Mouse (Mus musculus): ENCODE data around the gene Vamp5. TPM values are rescaled to one million over a fixed set of nuclear protein-coding genes. Genes with fewer than 3 reads are reported as not detected.
A peak's percentile ranks its signal among the peaks of the same experiment; 100 is the strongest.

Gene Vamp5
- polyA plus RNA-seq, 1 experiment from 2014 or later, result 40.5 TPM

- DNase-seq (ENCODE audit: low spot score), result no peak
- WGBS, result 18% methylated on average over 3 of the region's 3 CpGs
- no peak overlapping the region for H3K4me3 ChIP-seq
Measured at GRCm38 (mm10) chr6:72409567-72409966, 29.3 kb upstream of the Vamp5 start.

GRCm38 (mm10) chr6:72407119-72407518, 26.9 kb upstream of the Vamp5 start:
- H3K27me3 ChIP-seq (ENCODE audit: insufficient read depth, poor library complexity, severe bottlenecking), result no peaks in the 10 kb centered on the region
- H3K27ac ChIP-seq, result no peak overlapping the region
- H3K4me3 ChIP-seq, result no peak overlapping the region
- no peaks in the 10 kb centered on the region for H3K36me3 ChIP-seq
- H3K4me1 ChIP-seq, result no peaks in the 10 kb centered on the region
- no peaks in the 10 kb centered on the region for H3K9me3 ChIP-seq
- 5% methylated on average over 5 of the region's 5 CpGs for WGBS
- peak; percentile 94 for DNase-seq (ENCODE audit: low spot score)

More at GRCm38 (mm10) chr6:72409567-72409966, 29.3 kb upstream of the Vamp5 start:
- H3K36me3 ChIP-seq, result no peaks in the 10 kb centered on the region
- H3K27me3 ChIP-seq (ENCODE audit: insufficient read depth, poor library complexity, severe bottlenecking), result no peaks in the 10 kb centered on the region
- H3K27ac ChIP-seq, result no peak overlapping the region
- H3K9me3 ChIP-seq, result no peaks in the 10 kb centered on the region
- no peaks in the 10 kb centered on the region for H3K4me1 ChIP-seq

GRCm38 (mm10) chr6:72405356-72405755, 25.1 kb upstream of the Vamp5 start:
- Histone ChIP-seq H3K36me3 (no peaks in the 10 kb centered on the region), H3K9me3 (no peaks in the 10 kb centered on the region), H3K27ac (no peak overlapping the region), H3K4me3 (no peak overlapping the region), H3K4me1 (no peaks in the 10 kb centered on the region), H3K27me3 (ENCODE audit: insufficient read depth, poor library complexity, severe bottlenecking) (no peaks in the 10 kb centered on the region)
- 75% methylated on average over 7 of the region's 7 CpGs for WGBS
- DNase-seq (ENCODE audit: low spot score), result no peak

- no peaks in the 10 kb centered on the region for H3K4me1 ChIP-seq
- no peak overlapping the region for H3K27ac ChIP-seq
- no peaks in the 10 kb centered on the region for H3K27me3 ChIP-seq (ENCODE audit: insufficient read depth, poor library complexity, severe bottlenecking)
- no peak overlapping the region for H3K4me3 ChIP-seq
- WGBS, result 29% methylated on average over 7 of the region's 7 CpGs
- no peak for DNase-seq (ENCODE audit: low spot score)
- no peaks in the 10 kb centered on the region for H3K9me3 ChIP-seq
- no peaks in the 10 kb centered on the region for H3K36me3 ChIP-seq
Measured at GRCm38 (mm10) chr6:72401875-72402274, 21.6 kb upstream of the Vamp5 start.

- Histone ChIP-seq H3K27ac (no peak overlapping the region), H3K36me3 (no peaks in the 10 kb centered on the region), H3K27me3 (ENCODE audit: insufficient read depth, poor library complexity, severe bottlenecking) (no peaks in the 10 kb centered on the region), H3K4me1 (no peaks in the 10 kb centered on the region), H3K4me3 (no peak overlapping the region), H3K9me3 (no peaks in the 10 kb centered on the region)
- no peak for DNase-seq (ENCODE audit: low spot score)
- 68% methylated on average over 2 of the region's 2 CpGs for WGBS
Measured at GRCm38 (mm10) chr6:72399967-72400366, 19.7 kb upstream of the Vamp5 start.

- no peaks in the 10 kb centered on the region for H3K36me3 ChIP-seq
- 73% methylated on average over 10 of the region's 10 CpGs for WGBS
Measured at GRCm38 (mm10) chr6:72396837-72397251, 16.6 kb upstream of the Vamp5 start.

GRCm38 (mm10) chr6:72392341-72392740, 12.1 kb upstream of the Vamp5 start:
- DNase-seq (ENCODE audit: low spot score), result no peak
- Histone ChIP-seq H3K4me3 (no peak overlapping the region), H3K4me1 (peaks cover 39% of the 10 kb centered on the region), H3K27ac (no peak overlapping the region), H3K9me3 (no peaks in the 10 kb centered on the region), H3K27me3 (ENCODE audit: insufficient read depth, poor library complexity, severe bottlenecking) (no peaks in the 10 kb centered on the region), H3K36me3 (peaks cover 7% of the 10 kb centered on the region; the same call in 1 of the 2 replicates)
- 89% methylated on average over 5 of the region's 5 CpGs for WGBS

More at GRCm38 (mm10) chr6:72396837-72397251, 16.6 kb upstream of the Vamp5 start:
- 0 out of 2 replicates have a peak, but pooled peaks cover 6% of the 10 kb centered on the region for H3K4me1 ChIP-seq
- no peak for DNase-seq (ENCODE audit: low spot score)
- H3K27ac ChIP-seq, result no peak overlapping the region
- H3K27me3 ChIP-seq (ENCODE audit: insufficient read depth, poor library complexity, severe bottlenecking), result no peaks in the 10 kb centered on the region
- no peak overlapping the region for H3K4me3 ChIP-seq
- no peaks in the 10 kb centered on the region for H3K9me3 ChIP-seq

GRCm38 (mm10) chr6:72390795-72391521, 10.7 kb upstream of the Vamp5 start:
- Histone ChIP-seq H3K4me3 (peak overlapping the region; percentile 78), H3K9me3 (no peaks in the 10 kb centered on the region), H3K27ac (peak overlapping the region; percentile 97), H3K27me3 (ENCODE audit: insufficient read depth, poor library complexity, severe bottlenecking) (no peaks in the 10 kb centered on the region), H3K4me1 (peaks cover 39% of the 10 kb centered on the region), H3K36me3 (peaks cover 17% of the 10 kb centered on the region; the same call in 1 of the 2 replicates)
- WGBS, result 8% methylated on average over 12 of the region's 12 CpGs
- peak; percentile 89 for DNase-seq (ENCODE audit: low spot score)

GRCm38 (mm10) chr6:72389941-72390771, 9.9 kb upstream of the Vamp5 start, which contains the start of gene Vamp8:
TSS of gene Vamp8 (minus strand) at chr6:72390703.
- H3K9me3 ChIP-seq, result no peaks in the 10 kb centered on the region
- WGBS, result under 1% methylated on average over 33 of the region's 33 CpGs
- peak; percentile 92 for DNase-seq (ENCODE audit: low spot score)
- H3K4me1 ChIP-seq, result peaks cover 39% of the 10 kb centered on the region
- peak within 1 kb of the TSS; percentile 78 for H3K4me3 ChIP-seq
- peaks cover 24% of the 10 kb centered on the region for H3K36me3 ChIP-seq
- H3K27ac ChIP-seq, result peak within 1 kb of the TSS; percentile 97
- H3K27me3 ChIP-seq (ENCODE audit: insufficient read depth, poor library complexity, severe bottlenecking), result no peaks in the 10 kb centered on the region

GRCm38 (mm10) chr6:72389471-72389940, 9.2 kb upstream of the Vamp5 start:
- Histone ChIP-seq H3K4me1 (peaks cover 39% of the 10 kb centered on the region), H3K27ac (peak overlapping the region; percentile 97), H3K27me3 (ENCODE audit: insufficient read depth, poor library complexity, severe bottlenecking) (no peaks in the 10 kb centered on the region), H3K36me3 (peaks cover 31% of the 10 kb centered on the region), H3K4me3 (peak overlapping the region; percentile 78), H3K9me3 (no peaks in the 10 kb centered on the region)
- no peak for DNase-seq (ENCODE audit: low spot score)
- WGBS, result 15% methylated on average over 13 of the region's 13 CpGs

- Histone ChIP-seq H3K4me1 (peaks cover 39% of the 10 kb centered on the region), H3K27me3 (ENCODE audit: insufficient read depth, poor library complexity, severe bottlenecking) (no peaks in the 10 kb centered on the region), H3K36me3 (peaks cover 36% of the 10 kb centered on the region), H3K27ac (peak overlapping the region; percentile 97), H3K4me3 (peak overlapping the region; percentile 78), H3K9me3 (no peaks in the 10 kb centered on the region)
- 77% methylated on average over 6 of the region's 6 CpGs for WGBS
- DNase-seq (ENCODE audit: low spot score), result no peak
Measured at GRCm38 (mm10) chr6:72388791-72389329, 8.6 kb upstream of the Vamp5 start.

- Histone ChIP-seq H3K36me3 (peaks cover 36% of the 10 kb centered on the region), H3K27ac (peak overlapping the region; percentile 97), H3K9me3 (no peaks in the 10 kb centered on the region), H3K27me3 (ENCODE audit: insufficient read depth, poor library complexity, severe bottlenecking) (no peaks in the 10 kb centered on the region), H3K4me1 (peaks cover 39% of the 10 kb centered on the region), H3K4me3 (no peak overlapping the region)
- WGBS, result 64% methylated on average over 10 of the region's 10 CpGs
- DNase-seq (ENCODE audit: low spot score), result no peak
Measured at GRCm38 (mm10) chr6:72388266-72388665, 8.0 kb upstream of the Vamp5 start.
